Mouse (Mus musculus) cerebellum, adult 2 months (tissue): ENCODE results near the gene Apbb1ip.

ENCODE experiments used
- CTCF ChIP-seq: fragments of 200-500 bp; IDR thresholded peaks from 2 replicates; pipeline ENCODE4 v1.5.1; 2011; ENCODE audit warnings: low read depth, mild to moderate bottlenecking, control low read depth, low read length, moderate library complexity, borderline replicate concordance; ENCODE audit not compliant: insufficient read depth
- POLR2A ChIP-seq: fragments of 200-500 bp; IDR thresholded peaks from 2 replicates; pipeline ENCODE4 v1.6.1; 2011; ENCODE audit warnings: low read length, control low read depth, borderline replicate concordance; ENCODE audit not compliant: insufficient read depth

- TF ChIP-seq POLR2A, result no peak
- TF ChIP-seq CTCF, result no peak
These were observed 3.9 kb downstream of the Apbb1ip start for GRCm38 (mm10) chr2:22777757-22778156.
